Mouse (Mus musculus) embryonic fibroblast, embryonic 13.5 days (primary cell): ENCODE measurements at regions not wholly inside any gene's neighbourhood (a gene's known extent, or its start where the extent isn't known, plus 50 kb on each side); places are given as distances from the start of the nearest gene placed in this dataset.

Source experiments
- H3K27ac ChIP-seq: 2 replicates; pipeline ENCODE4 v1.5.1; 2012; ENCODE audit warnings: low read length, control low read depth, inconsistent platforms; ENCODE audit not compliant: insufficient read depth
- H3K4me1 ChIP-seq: 2 replicates; pipeline ENCODE4 v1.6.1; 2011; ENCODE audit warnings: low read length; ENCODE audit not compliant: control insufficient read depth, insufficient read depth
- H3K4me3 ChIP-seq: 2 replicates; pipeline ENCODE4 v1.5.1; 2011; ENCODE audit warnings: mild to moderate bottlenecking, control low read depth, low read length; ENCODE audit not compliant: insufficient read depth
- CTCF ChIP-seq: IDR thresholded peaks from 2 replicates; pipeline ENCODE4 v1.5.1; 2011; ENCODE audit warnings: mild to moderate bottlenecking, control low read depth, low read length, moderate library complexity, borderline replicate concordance; ENCODE audit not compliant: insufficient read depth
- POLR2A ChIP-seq: IDR thresholded peaks from 2 replicates; pipeline ENCODE4 v1.6.1; 2011; ENCODE audit warnings: low read depth, mild to moderate bottlenecking, control low read depth, low read length, moderate library complexity

- TF ChIP-seq CTCF (no peak), POLR2A (no peak)
- no peak overlapping the region for H3K4me3 ChIP-seq
- H3K27ac ChIP-seq: no peak overlapping the region
- H3K4me1 ChIP-seq: no peaks in the 10 kb centered on the region
These were observed 81.0 kb upstream of the Lhx5 start for GRCm38 (mm10) chr5:120350461-120350860.

- no peak overlapping the region for H3K4me3 ChIP-seq
- no peak overlapping the region for H3K27ac ChIP-seq
- H3K4me1 ChIP-seq: no peaks in the 10 kb centered on the region
- no peak for TF ChIP-seq CTCF
- TF ChIP-seq POLR2A: no peak
These were observed 79.7 kb upstream of the Lhx5 start for GRCm38 (mm10) chr5:120351827-120352226.

GRCm38 (mm10) chr5:120353657-120354056, 77.8 kb upstream of the Lhx5 start:
- Histone ChIP-seq H3K27ac (no peak overlapping the region), H3K4me3 (no peak overlapping the region), H3K4me1 (no peaks in the 10 kb centered on the region)
- TF ChIP-seq CTCF: no peak
- no peak for TF ChIP-seq POLR2A

GRCm38 (mm10) chr5:120356950-120357349, 74.5 kb upstream of the Lhx5 start:
- no peak overlapping the region for H3K4me3 ChIP-seq
- no peak for TF ChIP-seq CTCF
- TF ChIP-seq POLR2A: no peak
- H3K27ac ChIP-seq: no peak overlapping the region
- no peaks in the 10 kb centered on the region for H3K4me1 ChIP-seq

- no peak overlapping the region for H3K4me3 ChIP-seq
- no peaks in the 10 kb centered on the region for H3K4me1 ChIP-seq
- TF ChIP-seq POLR2A: no peak
- no peak for TF ChIP-seq CTCF
- H3K27ac ChIP-seq: no peak overlapping the region
These were observed 73.3 kb upstream of the Lhx5 start for GRCm38 (mm10) chr5:120358084-120358690.

- no peaks in the 10 kb centered on the region for H3K4me1 ChIP-seq
- H3K4me3 ChIP-seq: no peak overlapping the region
- TF ChIP-seq POLR2A: no peak
- TF ChIP-seq CTCF: no peak
- H3K27ac ChIP-seq: no peak overlapping the region
These were observed 65.5 kb upstream of the Lhx5 start for GRCm38 (mm10) chr5:120365950-120366467.

- TF ChIP-seq POLR2A (no peak), CTCF (no peak)
- H3K4me3 ChIP-seq: no peak overlapping the region
- no peak overlapping the region for H3K27ac ChIP-seq
- H3K4me1 ChIP-seq: no peaks in the 10 kb centered on the region
These were observed 62.7 kb upstream of the Lhx5 start for GRCm38 (mm10) chr5:120368797-120369196.

- H3K4me3 ChIP-seq: no peak overlapping the region
- TF ChIP-seq CTCF (no peak), POLR2A (no peak)
- H3K4me1 ChIP-seq: no peaks in the 10 kb centered on the region
- no peak overlapping the region for H3K27ac ChIP-seq
These were observed 60.2 kb upstream of the Lhx5 start for GRCm38 (mm10) chr5:120371176-120371819.

GRCm38 (mm10) chr5:120373426-120373825, 58.1 kb upstream of the Lhx5 start:
- Histone ChIP-seq H3K27ac (no peak overlapping the region), H3K4me1 (no peaks in the 10 kb centered on the region), H3K4me3 (no peak overlapping the region)
- TF ChIP-seq POLR2A (no peak), CTCF (no peak)
